Mouse (Mus musculus) skeletal muscle tissue, adult 2 months (tissue): ENCODE data around the gene Rgs8.
A peak's percentile ranks its signal among the peaks of the same experiment; 100 is the strongest.

Experiments
- DNase-seq: peaks from one replicate; pipeline ENCODE4 v3.0.0-alpha.2; 2012; ENCODE audit warnings: low read depth, low spot score

The Rgs8 gene

DNA sequence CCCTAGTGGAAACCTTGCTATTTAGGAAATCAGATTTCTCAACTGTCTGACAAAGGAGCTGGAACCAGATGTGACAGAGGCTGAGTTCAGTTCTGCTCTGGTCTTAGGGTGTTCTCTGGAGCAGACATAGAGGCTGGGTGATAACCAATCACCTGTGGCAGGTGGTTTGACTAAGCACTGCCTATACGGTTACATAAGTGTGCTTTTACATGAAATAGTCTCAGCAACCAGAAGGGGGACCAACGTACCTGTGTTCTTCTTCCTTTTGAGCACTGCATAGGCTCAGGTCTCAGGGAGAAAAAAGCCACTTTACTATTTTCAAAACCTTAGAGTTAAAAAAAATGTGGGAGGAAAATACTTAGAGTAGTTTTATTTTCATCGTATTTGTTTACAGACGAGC lies 22.8 kb downstream of the Rgs8 start:
- DNase-seq, result no peak

- DNase-seq, result no peak
These were observed 24.8 kb downstream of the Rgs8 start for GRCm38 (mm10) chr1:153677635-153678034.

GRCm38 (mm10) chr1:153679147-153679546 lies 26.3 kb downstream of the Rgs8 start:
- DNase-seq, result peak; percentile 72

GRCm38 (mm10) chr1:153679653-153680052 lies 26.8 kb downstream of the Rgs8 start:
- DNase-seq, result no peak

- no peak for DNase-seq
These were observed 27.5 kb downstream of the Rgs8 start for GRCm38 (mm10) chr1:153680363-153680762.

GRCm38 (mm10) chr1:153681036-153681435 lies 28.2 kb downstream of the Rgs8 start:
- DNase-seq, result no peak

DNA sequence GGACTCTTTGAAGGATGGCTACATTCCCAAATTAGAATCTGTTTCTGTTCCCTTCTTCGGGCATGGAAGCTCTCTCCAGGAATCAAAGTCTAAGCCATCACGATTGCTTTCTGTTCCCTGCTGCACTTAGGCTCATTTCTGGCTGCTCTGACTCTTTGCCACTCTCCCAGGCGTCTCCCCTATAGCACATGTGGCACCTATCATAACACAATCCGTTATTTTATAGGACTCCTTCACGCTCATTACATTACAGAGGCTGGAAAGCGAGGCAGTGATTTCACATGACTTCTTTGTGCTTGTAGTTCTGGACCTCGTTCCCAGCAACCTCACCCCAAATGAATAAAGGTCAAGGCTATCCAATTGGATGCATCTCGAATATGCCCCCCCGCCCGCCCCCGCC lies 30.4 kb downstream of the Rgs8 start:
- no peak for DNase-seq

GRCm38 (mm10) chr1:153685630-153686029 lies 32.8 kb downstream of the Rgs8 start:
- no peak for DNase-seq

- no peak for DNase-seq
These were observed 39.7 kb downstream of the Rgs8 start for GRCm38 (mm10) chr1:153692526-153692925.

- DNase-seq, result no peak
These were observed 41.7 kb downstream of the Rgs8 start for GRCm38 (mm10) chr1:153694372-153695120.

DNA sequence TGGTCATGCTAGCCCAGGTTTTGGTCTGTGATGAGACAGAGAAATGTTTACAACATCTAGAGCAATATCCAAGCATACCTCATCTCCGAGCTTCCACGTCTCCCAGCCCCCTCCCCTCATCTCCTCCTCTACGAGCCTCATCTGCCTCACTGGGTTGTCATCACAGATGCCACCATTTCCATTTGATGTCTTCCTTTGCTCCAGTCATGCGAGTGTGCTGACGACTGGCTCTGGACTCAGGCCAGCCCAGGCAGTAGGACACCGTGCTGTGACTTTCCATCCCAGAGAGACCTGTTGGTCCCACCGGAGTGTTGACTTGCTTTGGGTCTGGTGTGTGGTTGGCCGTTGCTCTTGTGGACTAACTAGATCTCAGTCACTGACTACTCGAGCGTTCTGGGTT lies 42.6 kb downstream of the Rgs8 start:
- no peak for DNase-seq

- DNase-seq, result no peak
These were observed 43.3 kb downstream of the Rgs8 start for GRCm38 (mm10) chr1:153696093-153696492.

- no peak for DNase-seq
These were observed 43.7 kb downstream of the Rgs8 start for GRCm38 (mm10) chr1:153696541-153696940.

DNA sequence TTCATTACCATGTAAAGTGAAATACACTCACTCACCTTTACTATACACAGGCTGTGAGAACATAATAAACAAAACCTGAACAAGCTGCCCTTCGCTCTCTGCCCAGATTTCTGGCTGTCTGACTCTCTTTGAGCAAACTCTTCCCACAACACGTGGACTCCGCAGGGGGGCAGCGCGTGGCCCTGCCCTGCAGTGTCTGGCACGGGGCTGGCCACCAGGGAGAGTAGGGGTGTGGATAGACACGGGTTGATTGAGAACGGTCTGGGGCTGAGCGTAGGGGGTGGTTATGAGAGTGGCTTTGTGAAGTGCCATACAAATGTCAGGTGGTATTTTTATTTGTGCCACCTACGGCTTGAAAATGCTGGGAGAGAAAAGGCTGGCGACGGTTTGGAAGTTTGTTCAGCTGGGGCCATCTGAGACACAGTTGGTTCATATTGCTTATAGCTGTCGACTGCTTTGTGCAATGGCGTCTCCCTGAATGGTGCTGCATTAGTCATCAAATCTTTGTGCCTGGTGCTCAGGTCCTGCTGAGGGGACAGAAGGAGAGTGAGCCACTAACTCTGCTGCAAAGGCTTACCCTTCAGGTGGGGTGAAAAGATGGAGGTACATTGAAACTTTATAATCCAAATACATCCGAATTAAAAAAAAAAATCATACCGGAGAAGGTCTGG lies 44.9 kb downstream of the Rgs8 start:
- no peak for DNase-seq

- DNase-seq, result no peak
These were observed 45.7 kb downstream of the Rgs8 start for GRCm38 (mm10) chr1:153698311-153699084.

- no peak for DNase-seq
These were observed 47.7 kb downstream of the Rgs8 start for GRCm38 (mm10) chr1:153700448-153701063.

GRCm38 (mm10) chr1:153701461-153701860 lies 48.6 kb downstream of the Rgs8 start:
- no peak for DNase-seq

- DNase-seq, result no peak
These were observed 49.5 kb downstream of the Rgs8 start for GRCm38 (mm10) chr1:153702166-153702852.

- no peak for DNase-seq
These were observed 50.1 kb downstream of the Rgs8 start for GRCm38 (mm10) chr1:153702853-153703410.

GRCm38 (mm10) chr1:153703445-153703991 lies 50.7 kb downstream of the Rgs8 start:
- no peak for DNase-seq

- DNase-seq, result no peak
These were observed 51.3 kb downstream of the Rgs8 start for GRCm38 (mm10) chr1:153704174-153704573.
